Mouse (Mus musculus) layer of hippocampus, postnatal 10 days (tissue): ENCODE measurements around the gene Cyp27b1. TPM values are rescaled to one million over a fixed set of nuclear protein-coding genes. Genes with fewer than 3 reads are reported as not detected.
A peak's percentile ranks its signal among the peaks of the same experiment; 100 is the strongest.

Experiments
- DNase-seq, 2 experiments: peaks; one replicate each; pipeline ENCODE4 v3.0.0; 2021; ENCODE audit warnings: low spot score in 2 of 2
- microRNA-seq, 2 experiments: library from miRNA; unstranded; fragments of <30 nt; microRNA quantifications; one replicate each; pipeline ENCODE4 v1.2.0; 2021
- total RNA-seq, 2 experiments: library from RNA; stranded (reverse); gene quantifications; 2 replicates each; pipeline ENCODE4 v1.2.3; 2021

Cyp27b1 gene
- total RNA-seq, 2 experiments from 2014 or later = 0.45 to 0.75 TPM

- DNase-seq = no peak
These were observed 37.0 kb downstream of the Cyp27b1 start for GRCm38 (mm10) chr10:127085052-127085451.

DNA sequence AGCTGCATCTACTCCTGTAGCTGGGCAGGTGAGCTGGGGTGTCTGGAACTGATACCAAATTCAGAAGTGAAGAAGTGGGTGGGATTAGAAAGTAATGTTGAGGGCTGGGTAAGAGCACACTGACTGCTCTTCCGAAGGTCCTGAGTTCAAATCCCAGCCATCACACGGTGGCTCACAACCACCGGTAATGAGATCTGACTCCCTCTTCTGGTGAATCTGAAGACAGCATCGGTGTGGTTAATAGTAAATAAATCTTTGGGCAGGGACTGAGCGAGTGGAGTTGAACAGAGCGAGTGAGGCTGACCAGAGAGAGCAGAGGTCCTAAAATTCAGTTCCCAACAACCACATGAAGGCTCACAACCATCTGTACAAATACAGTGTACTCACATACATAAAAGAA is 37.6 kb downstream of the Cyp27b1 start:
- no peak for DNase-seq

DNA sequence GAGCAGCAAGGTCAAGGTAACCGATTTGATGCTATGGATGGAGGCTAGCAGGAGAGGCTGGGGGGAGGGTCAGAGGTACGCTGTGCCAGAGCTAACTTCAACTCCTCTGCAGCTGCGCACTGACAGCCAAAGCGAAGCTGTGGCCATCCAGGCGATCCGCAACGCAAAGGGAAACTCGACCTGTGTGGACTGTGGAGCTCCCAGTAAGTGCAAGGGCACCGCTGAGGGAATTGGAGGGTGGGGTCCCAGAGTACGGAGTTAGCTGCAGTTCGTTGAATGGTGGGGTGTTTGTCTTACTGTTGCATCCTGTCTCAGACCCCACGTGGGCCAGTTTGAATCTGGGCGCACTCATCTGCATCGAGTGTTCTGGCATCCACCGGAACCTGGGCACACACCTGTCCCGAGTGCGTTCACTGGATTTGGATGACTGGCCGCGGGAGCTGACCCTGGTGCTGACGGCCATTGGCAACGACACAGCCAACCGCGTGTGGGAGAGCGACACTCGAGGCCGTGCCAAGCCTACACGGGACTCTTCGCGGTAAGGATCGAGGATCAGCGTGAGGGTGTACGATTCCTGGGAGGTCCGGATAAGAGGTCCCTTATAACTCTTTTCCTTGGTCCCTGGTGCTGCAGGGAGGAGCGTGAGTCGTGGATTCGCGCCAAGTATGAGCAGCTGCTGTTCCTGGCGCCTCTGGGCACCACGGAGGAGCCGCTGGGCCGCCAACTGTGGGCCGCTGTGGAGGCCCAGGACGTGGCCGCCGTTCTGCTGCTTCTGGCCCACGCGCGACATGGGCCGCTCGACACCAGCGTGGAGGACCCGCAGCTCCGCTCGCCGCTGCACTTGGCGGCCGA is 42.7 kb downstream of the Cyp27b1 start:
- peak; percentile 59 to 73 for DNase-seq

GRCm38 (mm10) chr10:127091507-127092396 is 43.7 kb downstream of the Cyp27b1 start:
- DNase-seq = peak in 1 of 2 experiments; percentile 54

GRCm38 (mm10) chr10:127092742-127093141 is 44.7 kb downstream of the Cyp27b1 start:
- no peak for DNase-seq

GRCm38 (mm10) chr10:127094382-127094802 is 46.3 kb downstream of the Cyp27b1 start:
- DNase-seq = peak in 1 of 2 experiments; percentile 51

DNA sequence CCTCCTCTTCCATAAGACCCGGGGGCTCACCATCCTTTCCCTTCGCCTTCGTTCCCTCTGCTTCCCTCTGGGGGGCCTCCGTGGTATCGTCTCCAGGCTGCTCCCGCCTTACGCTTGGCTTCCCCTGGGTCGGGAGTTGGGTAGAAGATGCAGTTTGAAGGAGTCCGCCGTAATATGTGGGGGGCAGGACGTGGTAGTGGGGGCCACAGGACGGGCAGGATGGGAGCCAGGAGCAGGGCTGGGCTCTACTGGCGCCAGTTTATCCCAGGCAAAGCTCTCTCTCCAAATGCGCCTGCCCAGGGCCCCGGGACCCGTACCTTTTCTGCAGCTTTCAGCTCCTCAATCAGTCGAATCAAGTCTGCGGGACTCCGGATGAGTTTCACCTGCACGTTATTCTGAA is 50.5 kb downstream of the Cyp27b1 start:
- DNase-seq = peak in 1 of 2 experiments; percentile 34

DNA sequence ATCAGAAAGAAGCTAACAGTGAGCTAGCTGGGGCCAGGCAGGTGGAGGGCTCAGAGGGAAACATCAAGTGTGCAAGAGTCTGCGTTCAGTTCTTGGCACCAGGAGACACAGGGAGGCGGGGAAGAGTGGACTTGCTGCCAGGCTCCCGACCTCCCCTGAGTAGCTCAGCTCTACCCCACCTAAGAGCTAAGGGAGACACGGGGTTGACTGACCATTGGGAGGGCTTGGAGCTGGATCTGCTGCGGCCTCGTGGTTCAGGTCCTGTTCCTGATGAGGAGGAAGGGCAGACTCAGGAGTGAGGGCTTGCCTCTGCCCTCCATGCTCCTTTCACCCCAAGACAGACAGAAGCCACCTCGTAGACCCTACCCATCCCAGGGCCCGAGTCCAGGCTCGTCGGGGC is 51.1 kb downstream of the Cyp27b1 start:
- no peak for DNase-seq

- DNase-seq = no peak
These were observed 51.8 kb downstream of the Cyp27b1 start for GRCm38 (mm10) chr10:127099868-127100267.

DNA sequence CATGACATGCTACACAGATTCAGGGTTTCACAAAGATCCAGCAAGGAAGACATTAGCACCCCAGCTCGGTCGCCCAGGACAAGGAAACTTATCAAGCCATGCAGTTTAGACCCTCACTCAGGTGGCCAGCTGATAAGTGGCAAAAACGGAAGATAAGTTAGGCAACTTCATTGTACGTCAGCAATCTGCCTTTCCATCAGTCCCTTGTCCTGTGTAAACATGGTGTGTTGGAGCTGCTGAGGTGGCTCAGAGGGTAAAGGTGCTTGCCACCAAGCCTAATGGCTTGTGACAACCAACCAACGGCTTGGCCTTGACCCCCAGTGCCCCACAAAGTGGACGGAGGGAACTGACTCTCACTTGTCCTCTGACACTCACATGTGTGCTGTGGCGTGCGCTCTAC is 52.4 kb downstream of the Cyp27b1 start:
- DNase-seq = no peak

GRCm38 (mm10) chr10:127101151-127101550 is 53.1 kb downstream of the Cyp27b1 start:
- no peak for DNase-seq

Small RNA genes lying within 50 kb of the gene (microRNA-seq; reads per million reads assigned to microRNA genes)
- 0.22 to 0.78 reads per million in 2 experiments for gene Mir546

Other genes starting within 250 kb of the Cyp27b1 start
- 10 to 100 TPM in 1 of 2 experiments, 1 to 10 TPM in 1; 7.4 to 10.3 TPM for gene Atp23, start 146.9 kb upstream of the Cyp27b1 start, total RNA-seq
- gene Ctdsp2, start 69.5 kb upstream of the Cyp27b1 start, total RNA-seq = 10 to 100 TPM; 78.9 to 88.9 TPM
- gene Avil, start 47.5 kb upstream of the Cyp27b1 start, total RNA-seq = under 1 TPM; 0.11 to 0.18 TPM
- gene Tsfm, start 17.4 kb upstream of the Cyp27b1 start, total RNA-seq = 10 to 100 TPM; 31.4 to 36.3 TPM
- gene Mettl1, start 6.8 kb upstream of the Cyp27b1 start, total RNA-seq = 10 to 100 TPM; 12.6 to 14.0 TPM
- under 1 TPM; 0.27 to 0.34 TPM for gene Eef1akmt3, start 6.7 kb upstream of the Cyp27b1 start, total RNA-seq
- 10 to 100 TPM; 48.6 to 48.9 TPM for gene March9, start 11.9 kb downstream of the Cyp27b1 start, total RNA-seq
- 100 to 1,000 TPM; 157 to 178 TPM for gene Cdk4, start 15.3 kb downstream of the Cyp27b1 start, total RNA-seq
- 10 to 100 TPM; 59.9 to 63.4 TPM for gene Tspan31, start 22.0 kb downstream of the Cyp27b1 start, total RNA-seq
- gene Agap2, start 27.0 kb downstream of the Cyp27b1 start, total RNA-seq = 100 to 1,000 TPM; 542 to 553 TPM
- gene Os9, start 72.9 kb downstream of the Cyp27b1 start, total RNA-seq = 10 to 100 TPM; 94.3 to 98.3 TPM
- gene B4galnt1, start 117.0 kb downstream of the Cyp27b1 start, total RNA-seq = 100 to 1,000 TPM; 107 to 116 TPM
- 1 to 10 TPM; 2.0 to 2.6 TPM for gene Slc26a10, start 132.4 kb downstream of the Cyp27b1 start, total RNA-seq
- gene Arhgef25, start 141.8 kb downstream of the Cyp27b1 start, total RNA-seq = 100 to 1,000 TPM; 125 to 132 TPM
- 100 to 1,000 TPM; 187 to 203 TPM for gene Dtx3, start 147.5 kb downstream of the Cyp27b1 start, total RNA-seq
- 10 to 100 TPM; 38.3 to 38.4 TPM for gene Pip4k2c, start 163.3 kb downstream of the Cyp27b1 start, total RNA-seq
- 100 to 1,000 TPM; 360 to 377 TPM for gene Kif5a, start 215.1 kb downstream of the Cyp27b1 start, total RNA-seq
- 100 to 1,000 TPM; 312 to 315 TPM for gene Dctn2, start 218.1 kb downstream of the Cyp27b1 start, total RNA-seq
- 10 to 100 TPM; 44.8 to 58.7 TPM for gene Mbd6, start 240.8 kb downstream of the Cyp27b1 start, total RNA-seq